Mouse (Mus musculus) testis, adult 2 months (tissue): ENCODE results near the gene Slc38a6.

Experiments
- CTCF ChIP-seq: fragments of 200-500 bp; IDR thresholded peaks from 2 replicates; pipeline ENCODE4 v1.5.1; 2012; ENCODE audit warnings: low read depth, mild to moderate bottlenecking, inconsistent platforms, low read length, moderate library complexity; ENCODE audit not compliant: control insufficient read depth, insufficient read depth, insufficient replicate concordance
- POLR2A ChIP-seq: fragments of 200-500 bp; IDR thresholded peaks from 2 replicates; pipeline ENCODE4 v1.6.1; 2012; ENCODE audit warnings: low read depth, mild to moderate bottlenecking, inconsistent platforms, low read length, moderate library complexity; ENCODE audit not compliant: control insufficient read depth

GRCm38 (mm10) chr12:73269531-73269930 lies 17.0 kb upstream of the Slc38a6 start:
- TF ChIP-seq POLR2A = no peak
- no peak for TF ChIP-seq CTCF
